Mouse (Mus musculus): ENCODE measurements around the gene Tex2.
"Not testable (repeated sequence)": the region's sequence is repeated elsewhere in the genome, so short reads cannot be mapped to it uniquely, and the experiment has no call there.

Tex2 gene

DNA sequence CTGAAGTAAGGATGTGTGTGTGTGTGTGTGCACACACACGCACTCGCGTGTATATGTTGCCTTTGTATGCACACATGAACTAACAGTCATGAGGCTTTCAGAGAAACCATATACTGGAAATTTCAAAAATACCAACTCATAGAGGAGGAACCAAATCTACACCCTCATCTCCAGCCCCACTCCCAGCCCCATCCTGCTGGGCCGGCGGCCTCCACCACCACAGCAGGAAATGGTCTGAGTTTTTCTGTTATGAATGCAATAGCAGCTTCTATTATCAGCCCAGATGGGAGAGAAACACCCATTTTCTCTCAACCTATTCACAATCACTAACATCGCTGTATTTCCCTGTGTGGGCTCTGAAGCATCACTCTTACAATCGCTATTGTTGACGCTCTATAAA lies 8.8 kb upstream of the Tex2 start:
- DNase-seq (ENCODE audit: low read depth, low spot score) = no peak

DNA sequence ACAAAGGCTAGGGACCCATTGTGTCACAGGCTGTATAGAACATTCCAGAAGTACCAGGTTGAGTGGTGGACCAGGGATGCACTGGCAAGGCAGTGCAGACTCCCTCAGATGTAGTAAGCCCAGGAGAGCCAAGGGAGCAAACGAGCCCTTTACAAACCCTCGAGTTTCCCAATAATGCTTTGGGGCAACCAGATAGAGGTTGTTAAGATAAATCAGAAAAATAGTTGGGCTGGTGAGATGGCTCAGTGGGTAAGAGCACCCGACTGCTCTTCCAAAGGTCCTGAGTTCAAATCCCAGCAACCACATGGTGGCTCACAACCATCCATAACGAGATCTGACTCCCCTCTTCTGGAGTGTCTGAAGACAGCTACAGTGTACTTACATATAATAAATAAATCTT lies 5.5 kb upstream of the Tex2 start:
- DNase-seq (ENCODE audit: low read depth, low spot score) = not testable (repeated sequence)

DNA sequence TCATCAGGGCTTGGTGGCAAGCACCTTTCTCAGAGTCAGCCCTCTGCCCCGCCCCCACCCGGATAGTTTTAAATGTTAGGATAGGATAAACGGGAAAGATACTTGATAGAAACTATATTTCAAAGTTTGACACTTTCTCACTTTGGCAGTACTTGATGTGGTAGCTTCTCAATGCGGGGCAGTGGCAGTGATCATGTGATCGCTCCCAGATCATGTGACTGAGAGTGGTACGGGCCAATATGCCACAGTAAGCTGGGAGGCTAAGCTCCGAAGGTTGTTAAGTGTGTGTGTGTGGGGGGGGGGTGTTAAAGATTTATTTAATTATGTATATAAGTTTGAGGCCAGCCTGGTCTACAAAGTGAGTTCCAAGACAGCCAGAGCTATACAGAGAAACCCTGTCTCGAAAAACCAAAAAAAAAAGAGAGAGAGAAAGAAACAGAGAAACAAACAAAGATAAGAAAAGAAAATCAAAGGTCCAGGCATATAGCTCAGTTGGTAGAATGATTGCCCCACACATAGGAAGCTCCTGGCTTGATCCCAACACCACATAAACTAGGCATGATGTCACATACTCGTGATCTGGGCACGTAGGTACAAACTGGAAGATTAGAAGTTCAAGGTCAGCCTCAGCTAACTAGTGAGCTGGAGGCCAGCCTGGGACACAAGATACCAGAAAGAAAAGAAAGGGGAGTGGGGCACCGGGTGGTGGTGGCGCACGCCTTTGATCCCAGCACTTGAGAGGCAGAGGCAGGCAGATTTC lies 4.8 kb upstream of the Tex2 start:
- DNase-seq (ENCODE audit: low read depth, low spot score) = no peak

DNA sequence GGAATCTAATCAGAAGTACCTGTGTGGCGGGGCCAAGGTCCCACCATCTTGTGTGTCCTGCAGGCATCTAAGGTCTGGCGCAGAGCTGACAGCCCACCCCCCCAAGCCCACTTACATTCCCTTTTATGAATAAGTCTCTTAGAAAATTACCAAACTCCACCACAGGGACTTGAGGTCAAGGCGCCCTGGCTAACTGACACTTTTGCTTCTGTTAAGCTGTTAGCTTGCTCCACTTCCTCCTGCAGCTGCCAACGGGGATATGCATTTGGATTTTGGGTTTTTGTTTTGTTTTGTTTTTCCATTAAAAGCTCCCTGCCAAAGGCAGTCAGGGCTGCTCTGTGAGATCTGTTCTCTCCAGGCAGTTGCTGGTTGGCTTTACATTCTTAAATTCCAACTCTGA lies 2.3 kb upstream of the Tex2 start:
- no peak for DNase-seq (ENCODE audit: low read depth, low spot score)

DNA sequence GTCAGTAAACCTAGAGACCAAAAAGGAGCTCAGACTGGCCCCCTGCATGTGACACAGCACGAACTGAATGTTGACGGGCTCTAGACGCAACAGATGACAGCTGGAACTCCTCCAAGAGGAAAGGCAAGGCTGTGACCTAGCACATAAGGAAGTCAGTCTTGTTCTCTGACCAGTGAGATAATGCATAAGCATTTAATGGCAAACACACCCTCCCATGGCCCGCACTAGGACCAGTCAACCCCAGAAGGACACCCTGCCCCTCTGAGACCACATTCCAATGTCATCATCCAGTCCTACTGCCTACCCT lies 1.1 kb upstream of the Tex2 start:
- no peak for DNase-seq (ENCODE audit: low read depth, low spot score)

DNA sequence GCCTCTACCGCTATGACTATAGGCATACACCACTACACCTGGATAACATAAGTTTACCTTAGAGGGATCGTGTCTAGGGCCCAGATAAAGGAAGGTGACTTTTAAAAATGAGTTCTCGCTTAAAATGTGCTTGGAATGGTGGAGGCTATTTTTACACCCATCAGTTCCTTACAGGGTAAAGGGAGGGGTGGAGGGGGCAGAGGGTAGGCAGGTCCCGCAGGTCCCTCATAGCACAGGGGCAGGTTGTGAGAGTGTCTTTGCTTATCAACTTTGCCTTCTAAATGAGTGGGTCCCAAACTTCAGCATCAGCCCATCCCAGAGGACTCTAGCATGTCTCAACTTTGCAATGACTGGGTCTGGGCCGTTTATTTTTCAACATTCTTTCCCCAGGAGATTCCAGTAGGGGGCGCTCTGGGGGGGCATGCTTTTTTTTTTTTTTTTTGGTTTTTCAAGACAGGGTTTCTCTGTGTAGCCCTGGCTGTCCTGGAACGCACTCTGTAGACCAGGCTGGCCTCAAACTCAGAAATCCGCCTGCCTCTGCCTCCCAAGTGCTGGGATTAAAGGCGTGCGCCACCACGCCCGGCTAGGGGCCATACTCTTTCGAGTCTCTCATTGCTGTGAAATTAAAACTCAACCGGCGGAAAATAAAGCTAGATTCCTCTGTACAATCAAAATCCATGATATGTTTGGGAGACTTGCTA lies 565 bp upstream of the Tex2 start:
- DNase-seq (ENCODE audit: low read depth, low spot score) = no peak

DNA sequence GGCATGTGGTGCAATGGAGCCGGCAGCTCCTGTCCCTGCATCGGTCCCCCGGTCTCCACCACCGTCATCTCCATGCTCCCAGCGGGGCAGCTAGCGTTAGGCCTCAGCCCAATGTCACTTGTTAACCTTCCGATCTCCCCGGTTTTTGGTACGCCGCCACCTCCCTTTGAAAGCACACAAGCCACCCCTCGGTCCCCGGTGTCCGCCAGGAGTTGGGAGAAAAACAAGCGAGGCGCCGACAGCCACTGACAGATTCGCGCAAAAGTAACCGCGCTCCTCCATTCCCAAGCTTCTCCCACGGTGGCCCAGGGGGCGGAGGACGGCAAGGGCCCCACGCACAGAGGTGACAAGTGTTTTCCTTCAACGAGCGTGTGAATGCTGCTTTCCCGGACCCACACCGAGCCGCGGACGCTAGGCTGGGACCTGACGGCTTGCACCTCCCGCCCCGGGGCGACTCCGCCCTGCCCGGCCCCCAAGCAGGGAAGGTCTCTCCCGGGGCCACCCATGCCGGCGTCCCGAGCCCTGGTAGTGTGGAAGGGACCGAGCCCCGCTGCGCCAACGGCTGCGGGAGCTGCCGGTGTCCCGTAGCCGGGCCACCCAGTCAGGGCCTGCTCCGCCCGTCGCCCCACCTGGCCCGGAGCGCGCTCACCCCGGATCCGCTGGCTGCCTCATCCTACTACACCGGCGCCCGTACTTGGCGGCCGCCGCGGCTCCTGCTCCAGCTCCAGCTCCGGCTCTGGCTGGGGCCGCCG lies 838 bp downstream of the Tex2 start:
- no peak for DNase-seq (ENCODE audit: low read depth, low spot score)

DNA sequence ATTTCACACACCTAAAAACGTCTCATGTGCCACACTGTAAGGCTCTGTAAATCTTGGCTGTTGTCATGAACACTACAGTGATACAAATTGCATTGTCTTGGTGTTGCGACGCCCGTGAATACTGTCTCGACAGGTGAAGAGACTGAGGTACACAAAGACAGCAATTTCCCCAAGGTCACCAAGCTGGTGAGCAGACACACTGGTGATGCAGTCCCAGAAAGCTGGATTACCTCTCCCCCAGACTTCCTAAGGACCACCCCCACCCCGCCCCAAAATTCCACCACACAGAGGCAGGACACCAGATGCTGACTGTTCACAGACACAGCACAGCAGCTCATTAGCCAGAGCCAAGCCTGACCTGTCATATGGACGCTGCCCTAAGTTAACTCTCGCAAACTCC lies 3.5 kb downstream of the Tex2 start:
- DNase-seq (ENCODE audit: low read depth, low spot score) = no peak

DNA sequence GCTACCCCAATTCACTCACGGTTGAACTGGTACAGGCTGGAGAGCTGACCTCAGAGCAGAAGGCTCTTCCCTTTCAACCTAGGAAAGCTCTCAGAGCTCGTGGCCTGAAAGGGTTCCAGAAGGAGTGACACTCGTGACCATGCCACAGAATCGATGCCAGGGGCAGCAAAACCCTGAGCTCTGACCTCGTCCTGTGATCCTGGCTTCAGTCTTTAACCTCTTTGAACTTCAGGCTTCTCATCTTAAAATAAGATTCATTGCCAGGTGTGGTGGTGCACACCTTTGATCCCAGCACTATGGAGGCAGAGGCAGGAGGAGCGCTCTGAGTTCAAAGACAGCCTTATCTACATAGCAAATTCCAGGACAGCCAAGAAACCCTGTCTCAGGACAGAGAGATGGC lies 5.9 kb downstream of the Tex2 start:
- no peak for DNase-seq (ENCODE audit: low read depth, low spot score)

DNA sequence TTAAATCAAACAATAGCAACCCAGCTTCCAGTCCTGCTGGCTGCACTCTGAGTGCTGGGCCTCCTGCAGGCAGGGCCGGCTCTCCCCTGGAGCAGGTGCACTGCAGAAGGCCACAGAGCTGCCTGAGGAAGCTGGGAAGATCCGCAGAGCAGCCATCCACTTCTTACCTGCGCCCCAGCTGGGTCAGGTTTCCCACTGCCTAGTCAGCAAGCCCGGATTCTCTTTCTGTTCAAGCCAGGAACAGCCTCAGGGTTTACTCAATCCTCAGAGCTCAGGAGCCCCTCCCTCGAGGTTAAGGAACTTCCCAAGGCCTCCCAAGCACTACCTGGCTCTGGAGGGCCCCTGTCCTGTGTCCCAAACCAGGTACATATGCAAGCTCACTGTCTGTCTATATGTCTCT lies 7.2 kb downstream of the Tex2 start:
- no peak for DNase-seq (ENCODE audit: low read depth, low spot score)

DNA sequence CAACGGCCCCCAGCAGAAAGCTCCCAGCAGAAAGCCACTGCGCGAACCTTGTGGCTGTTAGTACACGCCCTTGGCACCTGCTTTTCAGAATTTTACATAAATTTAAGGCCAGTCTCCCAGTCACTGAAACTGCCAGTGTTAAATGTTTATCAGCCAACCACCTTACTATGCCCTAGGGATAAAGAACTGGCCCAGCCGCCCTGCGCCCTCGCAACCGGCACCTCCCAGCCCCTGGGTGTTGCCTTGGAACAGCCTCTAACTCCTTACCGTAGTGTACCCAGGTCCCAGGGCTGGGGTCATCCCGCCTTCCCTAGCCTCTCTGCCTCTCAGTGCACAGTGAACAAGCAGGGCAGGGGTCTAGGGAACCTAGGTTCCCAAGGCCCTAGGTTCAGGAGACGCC lies 10.0 kb downstream of the Tex2 start:
- no peak for DNase-seq (ENCODE audit: low read depth, low spot score)

DNA sequence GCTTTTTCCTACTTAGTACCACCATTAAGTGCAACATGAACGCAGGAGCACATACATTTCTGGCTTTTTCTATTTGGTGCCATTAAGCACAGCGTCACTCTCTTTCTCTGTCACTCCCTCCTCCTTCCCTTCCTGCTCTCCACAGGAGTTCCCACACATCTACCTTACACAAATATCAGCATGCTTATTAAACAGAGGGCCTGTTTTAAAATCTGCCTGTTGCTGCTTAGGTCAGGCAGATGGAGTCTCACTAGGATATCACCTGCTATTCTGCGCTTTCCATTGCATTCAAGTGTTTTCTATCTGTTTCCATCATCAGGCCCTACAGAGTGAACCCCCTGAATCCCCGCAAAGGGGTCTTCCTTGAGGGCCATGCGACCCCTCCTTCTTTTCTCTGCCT lies 13.1 kb downstream of the Tex2 start:
- no peak for DNase-seq (ENCODE audit: low read depth, low spot score)

DNA sequence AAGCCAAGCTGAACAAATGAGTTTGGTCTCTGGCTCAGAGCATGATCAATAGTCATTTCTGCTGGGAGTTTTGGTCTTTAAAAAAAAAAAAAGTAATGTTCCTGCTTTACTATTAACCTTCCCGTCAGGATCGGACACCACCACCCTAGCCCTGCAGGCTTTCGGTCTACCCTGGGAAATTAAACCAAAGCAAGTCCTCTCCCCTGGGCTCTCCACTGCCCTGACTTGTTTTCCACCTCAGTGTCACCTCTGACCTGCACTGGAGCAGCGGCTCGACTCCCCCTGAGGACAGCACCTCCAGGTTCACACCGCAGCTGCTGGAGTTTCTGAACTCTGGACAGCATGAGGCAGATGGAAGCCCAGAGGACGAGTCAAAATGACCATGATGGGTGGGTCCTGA lies 13.9 kb downstream of the Tex2 start:
- no peak for DNase-seq (ENCODE audit: low read depth, low spot score)

DNA sequence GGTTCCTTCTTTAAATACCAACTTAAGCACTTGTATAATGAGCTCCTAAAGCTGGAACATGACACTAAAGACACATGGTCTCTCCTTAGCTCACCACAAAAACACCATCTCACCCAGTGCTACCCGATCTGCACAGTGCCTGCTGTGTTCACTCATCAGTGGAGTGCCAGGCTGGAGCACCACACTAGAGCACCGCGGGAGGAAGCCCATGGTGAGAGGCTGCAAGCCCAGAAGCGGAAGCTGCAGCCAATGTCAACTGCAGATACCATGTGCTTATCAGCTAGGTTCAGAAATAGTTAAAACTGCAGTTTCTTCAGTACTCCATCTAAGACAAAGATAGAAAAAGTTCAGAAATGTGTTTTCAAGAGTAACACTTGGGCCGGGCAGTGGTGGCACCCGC lies 14.9 kb downstream of the Tex2 start:
- no peak for DNase-seq (ENCODE audit: low read depth, low spot score)

DNA sequence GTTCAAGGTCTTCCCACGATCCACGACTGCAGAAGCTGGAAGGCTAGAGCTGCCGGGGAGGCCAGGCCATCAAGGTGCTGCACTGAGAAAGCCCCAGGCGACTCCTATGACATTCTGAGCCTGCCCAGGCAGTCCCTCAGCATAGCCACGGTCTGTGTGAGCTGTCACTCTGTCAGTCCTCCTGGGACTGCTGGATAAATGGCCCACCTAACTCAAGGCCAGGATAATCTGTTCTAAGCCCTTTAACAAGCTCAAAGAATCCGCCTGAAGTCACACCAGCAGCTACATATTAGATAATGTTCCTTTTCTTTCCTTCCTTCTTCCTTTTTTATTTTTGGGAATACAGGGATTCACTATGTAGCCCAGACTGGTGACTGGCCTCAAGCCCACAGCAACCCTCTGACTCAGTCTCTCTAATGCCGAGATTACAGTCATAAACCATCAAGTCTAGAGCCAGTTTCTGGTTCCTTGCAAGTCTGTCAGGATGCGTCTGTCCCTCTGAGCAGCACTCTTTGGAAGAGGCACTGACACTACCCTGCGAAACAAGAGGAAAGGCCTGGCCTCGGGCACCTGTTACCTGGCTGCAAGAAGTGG lies 15.4 kb downstream of the Tex2 start:
- no peak for DNase-seq (ENCODE audit: low read depth, low spot score)

DNA sequence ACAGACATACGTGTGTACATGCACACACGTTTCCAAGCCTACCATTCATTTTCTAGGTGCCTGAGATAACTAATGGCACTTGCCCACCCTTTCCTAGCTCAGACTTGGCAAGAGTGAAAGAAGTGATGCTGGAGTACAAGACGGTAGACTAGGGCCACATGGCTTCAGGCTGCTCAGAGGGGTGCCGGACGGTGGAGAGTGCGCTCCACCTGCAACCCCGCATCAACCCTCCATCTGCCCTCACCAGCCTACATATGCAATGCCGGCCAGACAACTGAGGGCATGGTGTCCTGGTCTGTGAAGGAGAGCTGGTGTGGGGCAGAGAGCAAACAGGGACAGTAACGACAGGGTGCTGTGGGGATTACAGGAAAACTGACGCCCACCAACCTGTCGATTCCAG lies 22.0 kb downstream of the Tex2 start:
- no peak for DNase-seq (ENCODE audit: low read depth, low spot score)

DNA sequence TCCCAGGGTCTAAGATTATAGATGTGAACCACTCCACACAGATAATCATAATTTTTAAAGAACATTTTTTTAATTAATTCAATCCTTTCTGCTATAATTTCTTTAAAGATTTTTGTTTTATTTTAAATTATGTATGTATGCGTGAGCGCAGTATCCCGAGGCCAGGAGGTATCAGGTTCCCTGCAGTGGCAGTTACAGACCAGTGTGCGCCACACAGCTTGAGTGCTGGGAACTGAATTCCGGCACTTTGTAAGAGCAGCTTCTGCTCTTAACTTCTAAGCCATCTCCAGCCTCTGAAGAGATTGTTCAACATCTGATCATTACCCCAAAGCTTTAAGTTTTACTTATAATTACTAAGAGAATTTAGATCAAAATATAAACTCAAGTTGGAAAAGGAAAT lies 23.1 kb downstream of the Tex2 start:
- DNase-seq (ENCODE audit: low read depth, low spot score) = no peak

DNA sequence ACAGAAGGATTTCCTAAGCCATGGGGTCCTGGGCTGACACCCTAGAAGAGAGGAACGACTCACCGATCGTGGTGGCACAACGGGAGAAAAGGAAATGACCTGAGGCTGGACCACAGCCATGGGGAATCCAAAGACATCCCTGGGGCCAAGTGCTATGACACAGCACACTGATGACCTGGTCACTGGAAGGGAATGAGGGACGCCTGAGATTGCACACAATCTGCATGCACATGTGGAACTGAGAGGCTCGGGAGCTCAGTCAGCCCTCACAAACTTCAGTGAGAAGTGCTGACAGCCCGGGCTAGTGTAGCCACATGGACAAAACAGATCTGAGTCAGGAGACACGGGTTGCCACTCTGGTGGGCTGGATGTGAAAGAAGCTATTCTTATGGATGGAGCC lies 24.4 kb downstream of the Tex2 start:
- DNase-seq (ENCODE audit: low read depth, low spot score) = no peak

DNA sequence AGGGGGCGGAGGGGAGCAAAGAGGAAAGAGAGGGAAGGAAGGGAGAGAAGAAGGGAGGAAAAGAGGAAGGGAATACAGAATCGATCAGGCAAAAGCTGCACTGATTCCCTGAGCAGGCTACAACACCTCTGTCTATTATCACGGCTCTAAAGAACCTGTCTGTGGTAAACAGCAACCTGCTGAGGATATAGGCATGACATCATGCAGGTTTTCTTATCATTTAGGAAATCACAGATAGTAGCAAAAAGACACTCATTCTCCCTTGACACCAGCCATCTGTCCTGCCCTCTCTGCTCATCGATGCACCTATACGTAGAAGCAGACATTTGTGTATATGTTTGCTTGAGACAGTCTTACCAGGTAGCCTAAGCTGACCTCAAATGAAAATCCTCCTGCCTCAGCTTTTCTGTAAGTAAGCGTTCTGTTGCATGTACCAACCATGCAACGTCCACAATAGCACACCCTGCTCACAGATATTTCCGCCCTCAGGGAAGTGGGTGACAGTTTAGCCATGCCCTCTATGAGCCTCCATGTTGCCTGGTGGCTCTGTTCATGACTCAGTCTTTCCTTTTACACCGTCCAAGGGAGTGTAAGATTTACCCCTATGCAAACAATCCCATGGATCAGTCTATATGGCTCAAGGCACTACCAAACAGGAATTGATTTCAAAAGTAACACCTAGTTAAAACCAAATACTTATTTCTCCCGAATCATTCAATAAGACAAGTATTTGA lies 25.3 kb downstream of the Tex2 start:
- no peak for DNase-seq (ENCODE audit: low read depth, low spot score)

DNA sequence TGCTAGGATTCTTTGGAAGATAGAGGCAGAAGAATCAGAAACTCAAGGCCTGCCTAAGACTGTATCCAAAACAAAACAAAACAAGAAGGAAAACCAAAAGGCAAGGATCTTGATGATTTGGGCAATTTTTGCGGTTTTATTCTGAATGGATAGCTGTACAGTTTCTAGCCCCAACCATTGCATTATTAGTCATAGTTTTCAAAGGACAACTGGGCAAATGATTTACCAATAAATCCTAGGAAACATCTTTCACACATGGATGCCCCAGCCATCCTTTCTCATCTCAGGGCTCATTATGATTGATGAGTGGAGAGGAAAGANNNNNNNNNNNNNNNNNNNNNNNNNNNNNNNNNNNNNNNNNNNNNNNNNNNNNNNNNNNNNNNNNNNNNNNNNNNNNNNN lies 29.4 kb downstream of the Tex2 start:
- DNase-seq (ENCODE audit: low read depth, low spot score) = no peak

DNA sequence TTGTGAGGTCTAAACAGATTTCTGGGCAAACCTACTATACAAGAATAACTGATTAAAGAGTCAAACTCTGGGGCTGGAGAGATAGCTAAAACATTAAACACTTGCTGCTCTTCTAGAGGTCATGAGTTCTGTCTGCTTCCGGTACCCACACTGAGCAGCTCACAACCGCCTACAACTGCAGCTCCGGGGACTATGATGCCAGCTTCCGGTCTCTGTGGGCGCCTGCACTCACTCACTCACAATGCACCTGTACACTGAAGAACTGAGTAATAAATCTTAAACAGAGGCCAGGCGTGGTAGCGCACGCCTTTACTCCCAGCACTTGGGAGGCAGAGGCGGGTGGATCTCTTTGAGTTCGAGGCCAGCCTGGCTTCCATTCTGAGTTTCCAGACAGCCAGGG lies 31.9 kb downstream of the Tex2 start:
- DNase-seq (ENCODE audit: low read depth, low spot score) = no peak

DNA sequence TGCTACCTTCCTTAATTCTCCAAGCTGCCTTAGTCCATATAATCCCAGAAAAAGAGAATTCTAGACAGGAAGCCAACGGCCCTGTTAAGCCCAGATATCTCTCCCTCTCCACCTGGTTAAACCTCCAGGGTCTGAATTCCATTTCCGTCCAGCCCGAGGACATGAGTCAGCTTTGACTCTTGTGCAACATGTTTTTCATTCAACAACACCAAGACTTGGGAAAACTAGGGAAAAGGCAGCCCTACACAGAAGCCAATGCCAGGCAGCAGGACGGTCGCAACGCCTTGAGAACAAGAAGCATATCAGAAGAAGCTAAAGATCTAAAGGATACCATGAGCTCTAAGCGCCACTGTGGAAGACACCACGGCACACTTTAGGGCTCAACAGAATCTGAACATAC lies 32.8 kb downstream of the Tex2 start:
- no peak for DNase-seq (ENCODE audit: low read depth, low spot score)

Measured in WW6 (cell line).